Mouse (Mus musculus) layer of hippocampus, adult 11-12 months (tissue): ENCODE data around the gene Il9.

Experiments used
- DNase-seq: peaks from one replicate; pipeline ENCODE4 v3.0.0; 2022; ENCODE audit warnings: low spot score

Il9 gene

GRCm38 (mm10) chr13:56471951-56472350, 10.1 kb downstream of the Il9 start:
- no peak for DNase-seq

GRCm38 (mm10) chr13:56471211-56471610, 10.8 kb downstream of the Il9 start:
- DNase-seq: no peak

GRCm38 (mm10) chr13:56468536-56468935, 13.5 kb downstream of the Il9 start:
- DNase-seq: no peak

- no peak for DNase-seq
These were observed 14.3 kb downstream of the Il9 start for GRCm38 (mm10) chr13:56467786-56468185.

GRCm38 (mm10) chr13:56463750-56464149, 18.3 kb downstream of the Il9 start:
- no peak for DNase-seq

GRCm38 (mm10) chr13:56463261-56463660, 18.8 kb downstream of the Il9 start:
- no peak for DNase-seq

- no peak for DNase-seq
These were observed 19.3 kb downstream of the Il9 start for GRCm38 (mm10) chr13:56462791-56463190.

GRCm38 (mm10) chr13:56461460-56461859, 20.6 kb downstream of the Il9 start:
- DNase-seq: no peak

- no peak for DNase-seq
These were observed 24.0 kb downstream of the Il9 start for GRCm38 (mm10) chr13:56458001-56458400.

- DNase-seq: no peak
These were observed 32.0 kb downstream of the Il9 start for GRCm38 (mm10) chr13:56450035-56450434.

- DNase-seq: no peak
These were observed 32.6 kb downstream of the Il9 start for GRCm38 (mm10) chr13:56449239-56450030.

- no peak for DNase-seq
These were observed 37.0 kb downstream of the Il9 start for GRCm38 (mm10) chr13:56444996-56445395.

- DNase-seq: no peak
These were observed 37.9 kb downstream of the Il9 start for GRCm38 (mm10) chr13:56444112-56444511.

- DNase-seq: no peak
These were observed 38.6 kb downstream of the Il9 start for GRCm38 (mm10) chr13:56443411-56443810.

GRCm38 (mm10) chr13:56438211-56439075, 43.6 kb downstream of the Il9 start, which contains the start of gene Slc25a48:
Gene Slc25a48 (plus strand): TSS chr13:56438355.
- no peak for DNase-seq

- no peak for DNase-seq
These were observed 46.3 kb downstream of the Il9 start for GRCm38 (mm10) chr13:56435615-56436287.

GRCm38 (mm10) chr13:56434311-56434751, 47.7 kb downstream of the Il9 start:
- DNase-seq: no peak

GRCm38 (mm10) chr13:56433466-56433865, 48.6 kb downstream of the Il9 start:
- DNase-seq: peak; percentile 73

GRCm38 (mm10) chr13:56432496-56432895, 49.5 kb downstream of the Il9 start:
- no peak for DNase-seq
